In the genomic region with DNA sequence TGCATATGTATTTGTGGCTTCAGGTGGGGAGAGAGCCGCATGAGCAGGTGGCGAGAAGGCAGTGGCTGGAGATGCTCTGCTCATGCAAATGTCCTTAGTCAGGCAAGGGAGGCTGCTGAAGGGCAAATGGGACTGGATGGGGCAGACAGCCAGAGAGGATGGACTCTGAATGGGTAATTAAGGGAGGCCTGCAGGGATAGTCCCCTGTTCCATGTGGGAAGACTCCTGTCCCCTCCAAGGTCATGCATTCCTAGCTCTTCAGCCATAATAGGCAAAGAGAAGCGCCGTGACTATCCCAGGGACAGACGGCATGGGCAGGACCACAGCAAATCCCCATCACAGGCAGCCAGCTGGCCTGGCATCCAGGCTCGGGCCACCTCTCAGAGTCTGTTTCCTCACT, we compare ENCODE assay signal across 30 mouse cellular contexts. TPM values are rescaled to one million over a fixed set of nuclear protein-coding genes. Genes with fewer than 3 reads are reported as not detected.
DNase-seq lines count a peak whose midpoint lies in the region; ATAC-seq and TF ChIP-seq lines count a peak whose summit lies in the region.
"Had no signal": no experiment of that assay in that cellular context is flagged by ENCODE, and none has a peak within 500 bp of the region (broad histone marks: within the 10 kb centered on the region; RNA-seq: fewer than 3 reads in every experiment).

No protein-coding gene starts in this region.

- no peak overlapping the region for H3K9ac ChIP-seq in hindbrain, embryonic 16.5 days (ENCODE audit: low read depth, low read length)
- H3K9ac ChIP-seq in midbrain, postnatal 0 days (replicated peaks; ENCODE audit: low read length, poor library complexity, severe bottlenecking): no peak overlapping the region
- H3K9ac ChIP-seq in midbrain, embryonic 13.5 days (replicated peaks): no peak overlapping the region
- H3K9ac ChIP-seq: embryonic facial prominence, embryonic 13.5 days; embryonic facial prominence, embryonic 15.5 days; forebrain, embryonic 12.5 days had no signal

- WGBS in hindbrain, embryonic 16.5 days: 70% methylated on average over 6 of the region's 6 CpGs
- 81% methylated on average over 6 of the region's 6 CpGs for WGBS in hindbrain, embryonic 10.5 days
- WGBS in midbrain, postnatal 0 days: 64% methylated on average over 6 of the region's 6 CpGs
- WGBS in midbrain, embryonic 13.5 days: 67% methylated on average over 6 of the region's 6 CpGs

- no peaks in the 10 kb centered on the region for H3K36me3 ChIP-seq in hindbrain, embryonic 16.5 days (ENCODE audit: control insufficient read depth, insufficient read depth, low read length)
- no peaks in the 10 kb centered on the region for H3K36me3 ChIP-seq in hindbrain, embryonic 10.5 days
- H3K36me3 ChIP-seq in midbrain, postnatal 0 days (ENCODE audit: insufficient read depth, low read length): no peaks in the 10 kb centered on the region
- no peaks in the 10 kb centered on the region for H3K36me3 ChIP-seq in midbrain, embryonic 13.5 days
- H3K36me3 ChIP-seq: embryonic facial prominence, embryonic 13.5 days; embryonic facial prominence, embryonic 15.5 days; forebrain, embryonic 10.5 days; forebrain, embryonic 12.5 days had no signal

- intact Hi-C loops in left cerebral cortex, postnatal 4 days (cut with DNase I): loop anchor here (10.0 kb wide), 1 partner anchor 435 kb away; no protein-coding TSS in a partner anchor
- intact Hi-C loops in left cerebral cortex, adult 2 months (cut with DNase I): no loop called here

- H3K4me3 ChIP-seq in hindbrain, embryonic 16.5 days (ENCODE audit: low read length): no peak overlapping the region
- H3K4me3 ChIP-seq in hindbrain, embryonic 10.5 days: no peak overlapping the region
- H3K4me3 ChIP-seq in left cerebral cortex, adult 2 months: no peak overlapping the region
- no peak overlapping the region for H3K4me3 ChIP-seq in midbrain, postnatal 0 days (ENCODE audit: low read depth, low read length)
- H3K4me3 ChIP-seq in midbrain, embryonic 13.5 days (replicated peaks): no peak overlapping the region
- H3K4me3 ChIP-seq: embryonic facial prominence, embryonic 13.5 days; embryonic facial prominence, embryonic 15.5 days; erythroblast, embryonic 14.5 days; forebrain, embryonic 10.5 days; forebrain, embryonic 12.5 days had no signal

- no peak overlapping the region for H3K4me2 ChIP-seq in hindbrain, embryonic 16.5 days (ENCODE audit: low read length)
- no peak overlapping the region for H3K4me2 ChIP-seq in midbrain, postnatal 0 days (ENCODE audit: low read depth, low read length, poor library complexity, severe bottlenecking)
- no peak overlapping the region for H3K4me2 ChIP-seq in midbrain, embryonic 13.5 days (replicated peaks)
- H3K4me2 ChIP-seq: embryonic facial prominence, embryonic 13.5 days; embryonic facial prominence, embryonic 15.5 days; forebrain, embryonic 12.5 days had no signal

- TF ChIP-seq CTCF in left cerebral cortex, adult 2 months (IDR thresholded peaks at IDR 0.05): no peak
- no peak for TF ChIP-seq CTCF in midbrain, postnatal 0 days (IDR thresholded peaks at IDR 0.05)

- peaks cover 12% of the 10 kb centered on the region for H3K4me1 ChIP-seq in hindbrain, embryonic 16.5 days (ENCODE audit: control insufficient read depth, insufficient read depth, low read depth, low read length)
- peaks cover 14% of the 10 kb centered on the region for H3K4me1 ChIP-seq in hindbrain, embryonic 10.5 days (replicated peaks)
- no peaks in the 10 kb centered on the region for H3K4me1 ChIP-seq in midbrain, postnatal 0 days (ENCODE audit: insufficient read depth, low read length)
- H3K4me1 ChIP-seq in midbrain, embryonic 13.5 days (replicated peaks): peaks cover 21% of the 10 kb centered on the region
- H3K4me1 ChIP-seq: embryonic facial prominence, embryonic 13.5 days; embryonic facial prominence, embryonic 15.5 days had no signal

- H3K27me3 ChIP-seq in hindbrain, embryonic 16.5 days (replicated peaks; ENCODE audit: control insufficient read depth, insufficient read depth, low read length): no peaks in the 10 kb centered on the region; the same call in 1 of the 2 replicates
- peaks cover 24% of the 10 kb centered on the region for H3K27me3 ChIP-seq in hindbrain, embryonic 10.5 days (ENCODE audit: insufficient read depth, poor library complexity, severe bottlenecking)
- H3K27me3 ChIP-seq in midbrain, postnatal 0 days (ENCODE audit: insufficient read depth, low read length): no peaks in the 10 kb centered on the region
- 0 out of 2 replicates have a peak, but pooled peaks cover 3% of the 10 kb centered on the region for H3K27me3 ChIP-seq in midbrain, embryonic 13.5 days
- H3K27me3 ChIP-seq: embryonic facial prominence, embryonic 13.5 days; embryonic facial prominence, embryonic 15.5 days had no signal

- no peak overlapping the region for H3K27ac ChIP-seq in hindbrain, embryonic 16.5 days (ENCODE audit: low read depth, low read length)
- no peak overlapping the region for H3K27ac ChIP-seq in hindbrain, embryonic 10.5 days
- H3K27ac ChIP-seq in left cerebral cortex, adult 2 months: no peak overlapping the region
- H3K27ac ChIP-seq in midbrain, postnatal 0 days (ENCODE audit: low read depth, low read length): no peak overlapping the region
- no peak overlapping the region for H3K27ac ChIP-seq in midbrain, embryonic 13.5 days
- H3K27ac ChIP-seq: embryonic facial prominence, embryonic 13.5 days; embryonic facial prominence, embryonic 15.5 days; forebrain, embryonic 10.5 days; forebrain, embryonic 12.5 days had no signal

- DNase-seq in cerebellum, postnatal 10 days: peak; percentile 68 to 76
- no peak for DNase-seq in cerebellum, adult 9-10 months
- DNase-seq in hindbrain, embryonic 10.5 days (ENCODE audit: low spot score): no peak
- DNase-seq in left cerebral cortex, postnatal 4 days: peak; percentile 61
- no peak for DNase-seq in left cerebral cortex, adult 2 months (ENCODE audit: extremely low spot score in 1 of 2, low spot score in 2 of 2)
- DNase-seq in midbrain, postnatal 0 days (ENCODE audit: low spot score): peak; percentile 61
- DNase-seq: adrenal gland, adult 2 months; adrenal gland, postnatal 10 days; adrenal gland, postnatal 25 days; B cell, adult 2 months; cerebellum, adult 11 months; cerebellum, adult 2 months; cerebellum, adult 9-11 months; cerebellum, postnatal 36 days; embryo, embryonic 11 days had no signal

- H3K9me3 ChIP-seq in hindbrain, embryonic 16.5 days (ENCODE audit: control insufficient read depth, low read length): no peaks in the 10 kb centered on the region
- no peaks in the 10 kb centered on the region for H3K9me3 ChIP-seq in hindbrain, embryonic 10.5 days
- no peaks in the 10 kb centered on the region for H3K9me3 ChIP-seq in midbrain, postnatal 0 days (ENCODE audit: low read length)
- H3K9me3 ChIP-seq in midbrain, embryonic 13.5 days: no peaks in the 10 kb centered on the region
- H3K9me3 ChIP-seq: embryonic facial prominence, embryonic 13.5 days; embryonic facial prominence, embryonic 15.5 days; forebrain, embryonic 10.5 days; forebrain, embryonic 12.5 days had no signal

- peak; percentile 58; the same call in 1 of the 2 replicates for ATAC-seq in hindbrain, embryonic 16.5 days
- no peak for ATAC-seq in midbrain, postnatal 0 days (ENCODE audit: low FRiP score)
- no peak for ATAC-seq in midbrain, embryonic 13.5 days
- ATAC-seq: CD4-positive, CD25-positive, alpha-beta regulatory T cell, adult 4 months; forebrain, embryonic 14.5 days; forebrain, embryonic 16.5 days had no signal

RNA-seq across cellular contexts. Expression of gene Ccl1, which starts 55.5 kb away (rescaled TPM):
- polyA plus RNA-seq in hindbrain, embryonic 16.5 days (2015; fragmentation: Nextera tagmentation; extraction: Ambion mirVana): 0.46 TPM in 1 of 2 replicates, not detected in the other
- polyA plus RNA-seq in hindbrain, embryonic 10.5 days (2016; fragmentation: Nextera tagmentation; extraction: Ambion mirVana): not detected in 2 replicates
- not detected for total RNA-seq in left cerebral cortex, postnatal 4 days (2021)
- not detected for total RNA-seq in left cerebral cortex, adult 2 months (2021)
- total RNA-seq in midbrain, postnatal 0 days (2014; rRNA removed): not detected in 2 replicates
- 1.3 TPM in 2 replicates for polyA plus RNA-seq in midbrain, postnatal 0 days (2015; fragmentation: Nextera tagmentation; extraction: Ambion mirVana)
- polyA plus RNA-seq in midbrain, embryonic 13.5 days (2015; fragmentation: Nextera tagmentation; extraction: Ambion mirVana): 0.35 and 0.73 TPM in 2 replicates
- total RNA-seq: adrenal gland, adult 2 months; adrenal gland, postnatal 10 days; adrenal gland, postnatal 25 days; adrenal gland, postnatal 4 days; common myeloid progenitor, adult 5-6 weeks; MEL had no signal
- polyA plus RNA-seq: adrenal gland, adult 2 months; brain, embryonic 14.5 days; cerebellum, adult 2 months; embryonic facial prominence, embryonic 11.5 days; embryonic facial prominence, embryonic 13.5 days; embryonic facial prominence, embryonic 15.5 days; erythroblast, embryonic 14.5 days; forebrain, embryonic 10.5 days; forebrain, embryonic 12.5 days; forebrain, embryonic 14.5 days had no signal

Comparison
In these comparisons a context has a peak if more than half of its experiments do, and no peak if none do; other contexts are left out.
1. DNase-seq: peak in cerebellum, postnatal 10 days (2 of 2), left cerebral cortex, postnatal 4 days (single experiment) and midbrain, postnatal 0 days (single experiment); none in cerebellum, adult 9-10 months (single experiment), hindbrain, embryonic 10.5 days (single experiment) and left cerebral cortex, adult 2 months (0 of 2).